Mouse (Mus musculus) right cerebral cortex, adult 2 months (tissue): ENCODE data around the gene Tnpo1.

Source experiments
- DNase-seq, 2 experiments: peaks; one replicate each; pipeline ENCODE4 v3.0.0; 2021 to 2022; ENCODE audit warnings: low spot score in 2 of 2

Tnpo1 gene

DNA sequence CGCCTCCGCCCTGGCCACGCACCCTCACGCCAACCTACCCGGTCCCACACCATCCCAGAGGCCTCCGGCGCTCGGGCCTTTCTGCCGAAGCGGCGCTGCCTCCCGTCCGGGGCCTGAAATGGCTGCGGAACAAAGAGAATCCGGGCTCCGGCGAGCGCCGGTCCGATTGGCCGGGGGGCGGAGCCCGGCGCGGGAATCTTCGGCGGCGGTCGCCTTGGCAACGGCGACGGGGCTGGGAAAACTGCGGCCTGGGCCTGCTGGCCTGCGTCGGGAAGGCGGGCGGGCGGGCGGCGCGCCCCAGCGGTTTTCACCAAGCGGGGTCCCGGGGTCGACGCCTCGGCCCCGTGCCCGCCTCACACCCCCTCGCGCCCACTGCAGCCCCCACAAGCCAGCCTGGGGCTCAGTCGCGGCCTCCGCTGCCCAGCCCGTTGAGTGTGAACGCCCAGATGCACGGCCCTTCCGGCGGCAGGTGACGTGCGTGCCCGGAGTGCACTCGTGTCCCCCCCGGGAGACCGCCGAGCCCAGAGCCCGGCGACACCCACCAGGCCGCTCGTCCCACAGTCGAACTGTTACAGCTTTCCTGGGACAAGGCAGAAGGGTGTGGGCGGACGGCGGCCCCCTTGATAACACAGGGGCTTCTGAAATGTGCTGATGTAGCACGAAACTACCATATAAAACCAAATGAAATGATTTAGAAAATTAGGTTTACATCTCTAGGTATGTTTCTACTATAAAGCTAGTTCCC is at the start of gene Tnpo1:
Gene Tnpo1 (minus strand): TSS at position 172 of the 745 bp plus-strand sequence.
- peak; percentile 86 to 88 for DNase-seq

DNA sequence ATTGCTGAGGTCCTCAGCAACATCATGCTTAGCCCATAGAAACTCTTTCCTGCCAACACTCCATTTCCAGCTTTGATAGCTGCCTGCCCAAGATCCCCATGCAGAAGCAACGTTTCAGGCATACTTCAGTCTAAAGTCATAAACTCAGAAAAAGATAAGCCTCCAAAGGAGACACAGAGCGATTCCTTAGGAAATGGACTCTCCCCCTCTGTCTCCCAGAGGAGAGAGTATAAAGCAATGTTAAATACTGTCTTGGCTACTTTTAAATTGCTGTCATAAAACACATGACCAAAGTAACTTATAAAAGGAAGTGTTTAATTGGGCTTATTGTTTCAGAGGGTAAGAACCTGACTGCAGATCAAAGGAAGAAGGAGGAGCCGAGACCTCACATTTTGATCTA is 45.9 kb upstream of the Tnpo1 start:
- no peak for DNase-seq

DNA sequence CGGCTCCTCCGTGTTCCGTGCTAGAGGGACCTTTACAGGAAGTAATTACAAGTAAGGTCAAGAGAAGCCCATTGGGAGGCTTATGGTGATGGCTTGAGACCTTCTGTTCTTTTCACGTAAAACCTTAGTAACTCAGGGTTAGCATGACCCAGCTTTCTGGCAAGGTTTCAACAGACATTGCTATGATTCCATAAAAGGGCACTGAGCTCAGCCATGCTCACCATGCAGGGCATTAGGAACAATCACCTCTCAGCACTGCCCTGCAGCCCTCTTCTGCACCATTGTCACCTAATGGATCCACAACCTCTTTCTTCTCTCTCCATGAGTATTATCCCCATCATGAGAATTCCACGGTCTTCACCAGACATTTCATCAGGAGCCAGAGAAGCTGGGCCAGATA is 45.5 kb upstream of the Tnpo1 start:
- no peak for DNase-seq

DNA sequence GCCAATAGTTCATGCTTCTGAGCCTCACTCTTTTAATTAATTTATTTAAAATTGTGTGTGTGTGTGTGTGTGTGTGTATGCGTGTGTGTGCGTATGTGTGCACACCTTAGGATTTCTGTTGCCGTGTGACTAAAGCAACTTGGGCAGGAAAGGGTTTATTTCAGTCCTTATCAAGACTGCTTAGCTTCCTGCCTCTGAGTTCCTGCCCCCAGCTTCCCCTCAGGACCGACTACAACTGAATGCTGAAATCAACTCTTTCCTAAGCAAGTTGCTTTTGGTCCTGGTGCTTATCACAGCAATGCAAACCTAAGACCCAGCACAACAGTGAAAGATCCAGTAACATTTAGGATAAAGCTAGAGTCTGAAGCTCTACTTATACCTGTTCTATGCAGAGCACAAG is 42.3 kb upstream of the Tnpo1 start:
- no peak for DNase-seq

DNA sequence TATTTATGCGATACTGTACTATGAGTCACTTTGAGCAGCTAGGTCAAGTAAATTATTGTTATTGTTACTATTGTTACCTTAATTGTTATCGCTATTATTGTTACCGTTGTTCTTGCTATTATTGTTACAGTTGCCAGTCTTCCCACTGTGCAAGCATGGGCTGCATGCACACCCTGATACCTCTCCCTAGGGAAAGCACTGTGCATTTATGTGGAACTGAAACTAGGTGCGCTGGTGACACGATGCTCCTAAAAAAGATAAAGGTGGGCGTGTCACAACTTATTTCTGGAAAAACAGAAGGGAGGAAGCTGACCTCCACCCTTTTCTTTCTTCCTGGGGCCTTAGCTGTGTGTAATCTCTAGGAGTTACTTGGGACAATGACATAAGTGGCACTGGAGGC is 41.8 kb upstream of the Tnpo1 start:
- DNase-seq, result no peak

DNA sequence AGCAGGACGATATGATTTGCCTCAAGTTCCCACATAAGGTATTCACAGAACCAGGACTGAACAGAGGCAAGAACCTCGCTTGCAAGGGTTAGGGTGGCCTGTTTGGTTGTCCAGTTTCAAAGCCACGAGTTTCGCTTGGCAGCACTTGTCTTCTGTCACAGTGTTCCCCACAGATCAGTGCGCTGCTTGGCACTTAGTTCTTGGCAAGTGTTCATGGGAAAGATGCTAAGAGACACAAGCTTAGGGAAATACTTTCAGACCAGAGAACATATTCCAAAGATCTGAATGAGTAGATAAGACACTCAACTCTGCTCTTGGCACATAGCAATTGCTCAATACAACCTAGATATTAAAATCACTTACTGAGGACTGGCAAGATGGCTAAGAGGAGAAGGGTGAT is 40.4 kb upstream of the Tnpo1 start:
- no peak for DNase-seq

DNA sequence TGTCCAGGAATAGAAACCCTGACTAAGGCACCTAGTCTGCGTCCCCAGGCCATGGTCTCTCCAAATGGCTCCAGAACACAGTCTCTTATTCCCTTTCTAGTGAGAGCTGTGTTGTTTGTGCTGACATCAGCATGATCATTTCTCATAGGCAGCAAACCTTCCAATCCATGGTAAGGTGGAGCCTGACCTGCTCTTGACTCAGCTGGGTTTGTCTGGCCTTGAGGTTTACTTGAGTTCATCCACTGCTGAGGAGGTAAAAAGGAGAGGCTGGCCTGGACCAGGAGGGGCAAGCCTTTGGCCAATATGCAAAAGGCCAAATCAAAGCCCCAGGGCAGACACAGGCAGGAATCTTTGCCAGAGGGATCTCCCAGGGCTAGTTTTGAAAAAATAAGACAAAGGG is 37.4 kb upstream of the Tnpo1 start:
- no peak for DNase-seq

DNA sequence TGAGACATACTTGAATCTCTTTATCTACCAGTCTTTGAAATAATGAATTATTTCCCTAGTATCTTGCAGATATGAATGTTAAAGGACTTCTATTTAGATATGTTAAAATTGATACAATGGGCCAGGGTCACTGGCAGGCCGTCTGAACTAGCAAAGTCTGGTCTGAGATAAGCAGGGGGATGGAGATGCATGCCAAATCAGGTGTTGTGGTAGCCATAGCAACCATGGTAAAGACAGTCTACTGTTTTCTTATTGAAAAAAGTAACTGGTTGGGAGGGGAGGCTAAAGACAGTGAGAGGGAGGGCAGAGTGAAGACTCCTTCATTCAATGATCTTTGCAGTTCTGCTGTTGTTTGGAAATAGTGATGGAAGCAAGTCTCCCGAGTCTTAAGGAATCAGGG is 32.0 kb upstream of the Tnpo1 start:
- DNase-seq, result no peak

DNA sequence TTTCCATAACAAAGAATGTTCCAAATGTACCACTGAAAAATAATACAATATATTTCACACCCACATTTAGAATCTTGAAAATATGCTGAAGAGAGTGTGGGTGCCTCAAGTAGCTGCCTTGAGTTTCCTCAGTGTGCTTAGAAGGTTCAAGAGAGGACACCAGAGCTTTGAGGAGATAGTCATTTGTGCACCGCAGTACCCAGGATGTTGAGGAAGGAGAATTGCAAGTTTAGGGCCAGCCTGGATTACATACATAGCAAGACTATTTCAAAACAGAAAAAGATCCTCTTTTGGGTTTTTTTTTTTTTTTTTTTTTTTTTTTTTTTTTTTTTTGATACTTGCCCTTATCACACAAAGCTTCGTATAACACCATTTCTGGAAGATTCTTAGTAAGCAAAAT is 30.0 kb upstream of the Tnpo1 start:
- DNase-seq, result no peak

DNA sequence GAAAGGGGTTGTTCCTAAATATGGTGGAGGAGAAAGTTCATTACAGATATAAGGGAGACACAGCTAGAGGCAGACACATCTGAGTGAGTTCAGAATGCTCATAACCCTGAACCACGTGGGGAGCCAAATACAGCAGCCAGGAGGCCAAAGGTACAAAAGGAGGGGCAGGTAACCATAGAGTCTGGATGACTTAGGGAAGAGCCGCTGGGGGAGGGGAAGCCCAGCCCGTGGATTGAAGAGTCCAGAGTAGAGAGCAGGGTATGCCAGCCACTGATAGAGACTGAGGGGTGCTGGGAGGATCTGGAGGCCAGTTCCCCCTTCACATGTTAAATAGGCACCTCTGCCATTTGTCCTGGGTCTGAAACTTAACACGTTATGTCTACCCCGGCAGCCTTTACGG is 29.5 kb upstream of the Tnpo1 start:
- no peak for DNase-seq

DNA sequence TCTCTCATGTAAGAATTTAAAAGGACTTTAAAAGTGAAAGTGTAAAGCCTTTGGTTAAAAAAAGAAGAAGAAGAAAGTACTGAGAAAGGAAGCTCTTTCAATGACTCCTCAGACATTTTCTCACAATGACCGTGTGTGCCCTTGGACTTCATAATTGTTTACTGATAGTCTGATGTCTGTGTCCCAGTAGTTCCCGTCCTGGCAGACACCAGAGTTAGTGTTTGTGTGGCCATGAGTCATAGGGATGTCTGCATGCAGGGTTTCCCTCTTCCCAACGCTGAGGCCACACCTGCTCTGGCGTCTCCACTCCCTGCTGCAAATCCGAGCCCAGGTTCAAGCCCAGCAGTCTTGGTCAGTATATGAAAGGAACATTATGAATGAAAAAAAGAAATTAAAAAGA is 29.0 kb upstream of the Tnpo1 start:
- no peak for DNase-seq

DNA sequence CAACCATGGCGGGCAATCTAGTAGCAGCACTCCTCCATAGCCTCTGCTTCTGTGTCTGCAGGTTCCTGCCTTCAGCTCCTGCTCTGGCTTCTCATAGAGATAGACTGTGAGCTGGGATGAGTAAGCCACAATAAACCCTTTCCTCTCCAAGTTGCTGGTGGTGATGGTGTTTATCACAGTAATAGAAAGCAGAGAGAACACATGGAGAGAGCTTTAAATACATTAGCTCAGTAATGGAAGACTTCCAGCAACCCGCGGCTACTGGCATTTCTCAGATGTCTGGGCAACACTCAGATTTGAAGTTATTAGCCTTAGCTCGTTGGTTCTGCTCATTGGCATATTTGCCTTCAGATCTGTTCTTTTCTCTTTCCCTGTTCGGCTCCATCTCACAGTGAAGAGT is 27.6 kb upstream of the Tnpo1 start:
- DNase-seq, result peak; percentile 30 to 36

DNA sequence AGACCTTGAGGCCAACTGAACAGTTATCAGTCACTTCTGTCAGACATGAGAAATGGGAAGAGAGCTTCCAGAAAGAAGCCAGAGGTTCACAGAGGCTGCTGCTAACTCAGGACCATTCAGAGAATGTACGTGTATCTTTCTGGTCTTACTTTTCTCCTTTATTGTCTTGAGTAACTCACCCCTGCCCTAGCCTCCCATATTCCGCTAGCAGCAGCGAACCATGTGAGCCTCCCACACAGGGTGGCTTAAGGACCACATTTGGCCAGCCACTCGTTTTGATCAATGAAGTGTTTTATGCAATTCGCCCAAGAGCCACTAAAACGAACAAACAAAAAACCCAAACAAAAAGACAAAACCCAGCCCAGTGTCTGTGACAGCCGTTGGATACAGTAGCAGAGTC is 25.8 kb upstream of the Tnpo1 start:
- no peak for DNase-seq

DNA sequence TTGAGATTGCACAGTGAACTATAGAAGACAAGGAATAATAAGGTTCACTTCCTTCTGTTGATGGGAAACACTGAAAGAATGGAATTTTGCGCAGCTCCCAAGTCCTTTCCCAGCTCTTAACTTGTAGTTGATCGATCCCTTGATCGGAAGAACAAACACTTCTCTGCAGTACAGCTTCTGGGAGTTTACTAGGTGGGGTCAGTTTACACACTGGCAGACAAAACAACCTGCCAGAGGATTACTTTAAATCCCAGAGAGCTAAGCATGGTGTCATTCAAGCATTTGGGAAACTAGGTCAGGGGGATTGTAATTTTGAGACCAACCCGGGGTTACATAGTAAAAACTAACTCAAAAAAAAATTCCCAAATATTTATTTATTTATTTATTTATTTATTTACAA is 22.0 kb upstream of the Tnpo1 start:
- DNase-seq, result no peak

DNA sequence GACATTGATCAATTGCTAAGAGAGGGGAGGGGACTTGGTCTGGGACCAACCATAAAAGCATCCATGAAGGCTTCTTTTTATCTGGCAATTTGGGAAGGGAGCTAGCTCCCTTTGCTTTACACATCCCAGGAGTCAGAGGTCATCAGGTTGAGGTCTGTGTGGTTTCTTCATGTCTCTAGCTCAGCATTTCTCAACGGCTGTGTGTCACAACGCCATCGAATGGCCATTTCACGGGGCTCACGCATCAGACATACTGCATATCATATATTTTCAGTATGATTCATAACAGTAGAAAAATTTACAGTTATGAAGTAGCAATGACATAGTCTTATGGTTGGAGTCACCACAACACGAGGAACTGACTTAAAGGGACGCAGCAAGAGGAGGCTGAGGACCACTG is 20.2 kb upstream of the Tnpo1 start:
- DNase-seq, result no peak

DNA sequence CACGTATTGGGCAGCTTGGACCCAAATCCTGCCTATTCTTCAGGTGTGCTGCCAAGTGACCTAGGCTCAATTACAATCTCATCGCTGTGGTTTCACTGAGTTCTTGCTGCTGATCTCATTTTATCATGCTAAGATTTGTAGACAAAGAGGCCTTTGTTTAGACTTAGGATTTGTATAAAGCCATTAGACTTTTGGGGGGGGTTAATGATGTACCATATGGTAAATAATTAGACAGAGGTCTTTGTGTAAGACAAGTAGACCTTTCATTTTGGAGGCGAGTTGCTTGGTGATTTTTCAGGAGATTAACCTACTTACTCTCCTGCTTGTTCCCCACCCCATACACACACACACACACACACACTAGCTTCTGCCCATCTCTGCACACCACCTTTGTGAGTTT is 19.7 kb upstream of the Tnpo1 start:
- no peak for DNase-seq

DNA sequence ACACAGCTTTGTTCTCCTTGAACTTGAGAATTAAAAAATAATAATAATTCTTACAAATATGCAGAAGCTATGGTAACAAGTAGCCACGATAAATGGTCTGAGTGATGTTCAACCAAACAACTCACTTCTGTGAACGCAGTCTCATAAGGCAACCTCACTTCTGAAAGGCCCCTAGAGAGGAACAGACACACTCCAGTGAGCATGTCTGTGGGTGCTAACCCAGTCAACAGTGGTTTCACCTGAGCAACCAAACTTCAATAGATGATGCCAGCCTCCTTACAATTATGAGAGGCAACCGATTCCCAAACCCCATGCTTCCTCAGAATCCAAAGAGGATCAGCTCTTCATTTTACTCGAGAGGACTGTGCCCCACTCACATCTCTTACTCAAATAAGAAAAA is 19.2 kb upstream of the Tnpo1 start:
- DNase-seq, result no peak

DNA sequence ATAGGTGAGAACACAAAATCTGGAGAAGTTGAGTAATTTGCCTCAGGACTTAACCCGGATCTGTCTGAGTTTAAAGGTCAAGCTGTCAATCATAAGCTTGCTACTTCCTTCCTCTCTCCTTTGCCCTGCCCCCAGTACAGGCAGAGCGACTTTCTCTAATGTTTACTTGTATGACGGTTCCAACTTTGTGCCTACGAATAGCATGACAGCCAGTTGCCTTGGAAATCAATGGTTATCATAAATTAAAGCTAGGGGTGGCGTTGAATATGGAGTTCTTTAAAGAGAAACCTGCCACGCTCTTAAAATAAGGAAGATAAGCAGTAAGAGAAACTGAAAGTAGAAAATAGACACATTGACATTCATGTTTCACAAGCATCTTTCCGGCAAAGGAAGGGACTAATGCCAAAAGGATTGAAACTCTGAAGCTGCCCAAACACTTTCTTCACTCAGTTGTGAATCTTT is 18.5 kb upstream of the Tnpo1 start:
- no peak for DNase-seq

DNA sequence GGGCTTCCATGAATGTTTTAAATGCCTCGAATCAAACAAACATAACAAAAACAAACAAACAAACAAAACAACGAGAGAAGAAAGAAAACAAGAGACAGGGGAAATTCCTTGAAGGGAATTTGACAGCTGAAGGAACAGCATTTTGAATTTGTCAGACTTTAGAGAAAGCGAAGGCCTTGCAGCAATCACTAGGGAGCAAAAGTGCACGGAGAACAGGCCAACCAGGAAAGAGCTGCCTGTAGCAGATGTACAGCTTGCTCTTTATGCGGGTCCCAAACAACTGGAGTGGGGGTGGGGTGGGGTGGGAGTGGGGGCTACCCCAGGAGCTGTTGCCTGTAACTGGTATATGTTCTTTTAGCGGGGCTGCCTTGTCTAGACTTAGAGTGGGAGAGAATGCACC is 16.2 kb upstream of the Tnpo1 start:
- DNase-seq, result no peak

DNA sequence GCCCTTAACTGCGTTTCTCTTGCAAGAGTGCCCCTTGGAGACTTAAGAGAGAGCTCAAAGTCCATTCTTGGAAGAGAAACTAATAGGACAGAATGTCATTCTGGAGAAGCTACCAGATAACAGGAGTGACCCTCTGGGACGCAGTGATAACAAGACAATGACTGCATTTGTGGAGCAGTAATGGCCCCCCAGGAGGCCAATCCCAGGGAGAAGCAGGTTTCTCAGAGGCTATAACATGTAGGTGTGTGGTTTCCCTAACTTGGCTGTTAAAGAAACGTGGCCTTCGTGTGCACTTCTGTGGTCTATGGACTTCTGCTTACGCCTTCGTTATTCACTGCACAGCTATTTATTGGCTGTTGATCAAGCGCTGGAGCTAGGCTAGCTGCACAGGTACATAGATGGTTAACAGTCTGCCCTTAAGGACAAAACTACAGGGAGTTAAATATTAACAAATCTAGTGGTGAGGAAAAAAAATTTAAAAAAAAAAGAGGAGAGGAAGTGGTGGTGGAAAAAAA is 15.7 kb upstream of the Tnpo1 start:
- DNase-seq, result no peak

DNA sequence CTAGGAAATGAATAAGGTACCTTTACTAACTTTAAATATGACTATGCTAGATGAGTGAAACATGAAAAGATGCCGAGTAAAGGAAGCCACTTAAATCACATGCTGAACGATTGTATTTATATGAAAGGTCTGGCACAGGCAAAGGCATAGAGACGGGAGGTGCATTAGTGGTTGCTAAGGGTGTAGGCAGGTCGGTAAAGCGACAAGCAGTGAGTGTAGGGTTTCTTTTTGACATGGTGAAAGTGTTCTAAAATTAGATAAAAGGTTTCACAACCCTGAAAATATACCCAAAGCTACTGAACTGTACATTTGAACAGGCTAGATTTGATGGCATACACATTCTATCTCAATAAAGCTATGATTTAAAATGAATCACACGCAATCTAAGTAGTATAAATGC is 10.9 kb upstream of the Tnpo1 start:
- DNase-seq, result no peak

DNA sequence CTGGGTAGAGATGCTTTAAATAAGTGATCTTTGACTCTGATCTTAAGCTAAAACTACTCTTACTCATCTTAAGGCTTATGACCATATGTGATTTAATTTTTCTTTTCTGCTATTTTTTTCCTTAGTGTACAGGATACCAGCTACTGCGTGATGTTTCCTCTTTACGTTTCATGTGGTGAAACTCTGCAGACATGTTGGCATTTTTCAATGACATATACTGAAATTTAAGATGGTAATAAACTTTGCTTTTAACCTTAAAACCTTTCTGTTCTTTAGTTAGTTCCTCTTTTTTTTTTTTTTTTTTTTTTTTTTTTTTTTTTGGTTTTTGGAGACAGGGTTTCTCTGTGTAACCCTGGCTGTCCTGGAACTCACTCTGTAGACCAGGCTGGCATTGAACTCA is 2.7 kb upstream of the Tnpo1 start:
- DNase-seq, result no peak

DNA sequence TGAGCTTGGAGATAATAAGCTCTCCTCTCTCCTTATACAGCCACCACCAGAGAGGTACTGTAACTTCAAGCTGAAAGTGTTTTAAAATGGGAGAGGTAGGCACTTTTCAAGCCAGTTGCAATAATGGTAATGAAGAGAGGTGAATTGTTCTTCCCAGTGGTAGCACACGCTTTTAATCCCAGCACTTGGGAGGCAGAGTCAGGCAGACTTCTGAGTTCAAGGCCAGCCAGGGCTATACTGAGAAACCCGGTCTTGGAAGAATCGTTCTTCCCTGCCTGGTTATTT is 716 bp upstream of the Tnpo1 start:
- no peak for DNase-seq

DNA sequence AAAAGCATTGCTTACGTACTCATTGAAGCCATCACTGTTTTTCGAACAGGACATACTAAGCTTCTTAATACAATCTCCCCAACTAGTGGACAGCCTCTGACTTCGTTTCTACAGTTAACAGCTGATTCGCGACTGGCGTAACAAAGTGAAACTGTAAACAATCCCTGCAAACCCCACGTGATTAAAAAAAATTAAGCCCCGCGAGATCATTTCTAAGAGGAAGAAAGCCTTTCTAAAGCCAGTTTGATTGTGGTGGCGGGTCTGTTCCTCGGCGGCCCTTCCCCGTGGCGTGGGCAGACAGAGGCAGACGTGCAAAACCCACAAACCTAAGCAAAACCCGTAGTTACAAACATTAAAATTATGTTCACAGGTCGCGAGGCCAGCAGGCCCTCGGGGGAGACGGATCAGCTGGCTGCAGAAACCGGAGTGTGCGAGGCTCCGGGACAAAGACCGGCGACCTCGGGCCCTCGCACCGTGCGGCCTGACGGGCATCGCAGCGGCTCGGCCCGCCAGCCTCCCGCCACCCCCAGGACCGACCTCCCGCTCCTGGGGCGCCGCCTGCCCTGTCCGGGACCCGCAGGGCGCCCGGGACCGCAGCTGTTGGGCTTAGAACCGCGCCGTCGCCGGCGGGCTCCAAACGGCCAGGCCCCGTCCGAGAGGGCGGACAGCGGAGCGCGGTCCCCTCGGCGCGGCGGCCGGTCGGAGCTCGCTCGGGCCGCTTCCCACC is 535 bp downstream of the Tnpo1 start:
- DNase-seq, result peak; percentile 45 to 56
